Mouse (Mus musculus) spleen, postnatal 4 days (tissue): ENCODE results near the gene Neurl4.
A peak's percentile ranks its signal among the peaks of the same experiment; 100 is the strongest.

Experiments
- DNase-seq, 2 experiments: peaks; one replicate each; pipeline ENCODE4 v3.0.0; 2022; ENCODE audit warnings: low spot score in 2 of 2

The Neurl4 gene

DNA sequence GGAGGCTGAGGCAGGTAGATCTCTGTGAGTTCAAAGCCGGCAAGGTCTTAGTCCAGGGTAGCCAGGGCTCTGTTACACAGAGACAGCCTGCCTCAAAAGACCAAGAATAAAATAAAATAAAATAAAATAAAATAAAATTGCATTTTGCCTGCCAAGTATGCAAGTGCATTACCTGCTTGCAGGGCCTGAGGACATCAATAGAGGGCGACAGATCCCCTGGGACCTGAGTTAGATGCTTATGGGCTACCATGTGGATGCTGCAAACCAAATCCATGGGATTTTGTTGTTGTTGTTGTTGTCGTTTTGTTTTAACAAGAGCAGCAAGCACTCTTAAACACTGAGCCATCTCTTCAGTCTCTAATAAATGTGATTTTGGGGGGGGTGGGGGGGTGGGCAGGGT lies 31.4 kb downstream of the Neurl4 start:
- peak; percentile 30 to 66 for DNase-seq

GRCm38 (mm10) chr11:69933066-69933465 lies 32.2 kb downstream of the Neurl4 start:
- DNase-seq: no peak

DNA sequence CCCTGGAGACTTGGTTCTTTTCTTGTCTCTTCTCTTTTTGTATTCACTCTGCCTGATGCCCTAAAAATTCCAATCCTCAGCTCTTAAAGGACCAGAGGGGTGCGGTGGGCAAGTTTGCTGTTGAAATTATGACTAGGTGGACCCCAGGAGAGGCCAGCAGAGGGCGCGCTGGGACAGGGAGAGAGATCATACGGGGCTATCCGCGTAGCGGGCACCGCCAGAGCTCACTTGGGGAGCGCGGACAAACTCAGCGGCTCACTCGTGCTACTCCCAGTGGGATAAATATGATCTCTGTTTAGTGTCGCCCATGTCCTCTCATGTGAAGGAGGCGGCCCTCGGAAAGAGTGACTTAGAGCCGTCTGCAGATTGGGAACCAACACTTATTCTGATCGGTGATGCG lies 33.3 kb downstream of the Neurl4 start:
- peak; percentile 95 to 100 for DNase-seq

DNA sequence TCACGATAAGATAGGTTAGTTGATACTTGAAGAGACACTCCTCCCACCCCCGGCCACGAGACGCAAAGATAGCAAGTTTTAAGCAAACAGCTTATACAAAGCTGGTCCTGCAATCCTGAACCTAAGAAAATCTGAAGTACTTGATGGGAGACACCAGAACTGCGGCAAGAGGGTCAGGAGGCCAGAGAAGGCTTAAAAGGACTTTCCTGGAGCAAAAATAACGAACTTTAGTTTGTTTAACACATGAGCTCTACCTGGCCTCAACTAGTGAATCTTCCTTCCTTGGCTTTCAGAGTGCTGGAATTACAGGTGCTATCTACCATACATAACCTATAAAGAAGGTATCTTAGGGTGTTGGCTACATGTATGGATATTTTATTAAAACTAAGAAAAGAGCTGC lies 33.8 kb downstream of the Neurl4 start:
- peak in 1 of 2 experiments; percentile 13 for DNase-seq

- peak; percentile 84 to 92 for DNase-seq
Observed at GRCm38 (mm10) chr11:69935137-69935879, 34.4 kb downstream of the Neurl4 start, which contains the start of gene Ybx2. TSS of gene Ybx2 (plus strand) at chr11:69935796.

GRCm38 (mm10) chr11:69936156-69936555 lies 35.3 kb downstream of the Neurl4 start:
- DNase-seq: peak; percentile 22 to 70

DNA sequence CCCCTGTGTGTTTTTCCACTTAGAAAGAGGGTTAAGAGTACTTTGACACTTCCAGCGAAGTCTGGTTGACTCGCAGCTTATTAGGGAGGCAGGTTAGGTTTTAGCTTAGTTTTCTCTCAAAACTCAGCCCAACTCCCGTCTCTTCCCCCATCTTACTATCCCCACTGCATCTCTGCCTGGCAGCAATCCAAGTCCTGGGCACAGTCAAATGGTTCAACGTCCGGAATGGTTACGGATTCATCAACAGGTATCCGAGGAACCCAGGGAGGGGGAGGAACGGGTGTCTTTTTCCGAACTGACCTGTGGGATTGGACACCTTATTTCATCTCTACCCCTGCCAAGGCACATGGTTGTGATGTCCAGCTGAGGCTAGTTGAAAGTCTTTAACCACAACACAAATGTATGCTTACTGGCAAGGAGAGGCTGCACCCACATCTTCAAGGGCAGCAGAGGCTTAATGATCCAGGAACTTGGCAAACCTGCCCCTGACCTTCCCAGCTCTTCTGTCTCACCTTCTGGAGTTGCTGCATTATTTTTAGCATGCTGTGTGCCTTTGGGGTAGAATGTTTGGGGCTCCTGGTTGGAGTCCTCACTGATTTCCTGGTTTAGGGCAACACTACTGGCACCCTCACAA lies 36.0 kb downstream of the Neurl4 start:
- DNase-seq: no peak

DNA sequence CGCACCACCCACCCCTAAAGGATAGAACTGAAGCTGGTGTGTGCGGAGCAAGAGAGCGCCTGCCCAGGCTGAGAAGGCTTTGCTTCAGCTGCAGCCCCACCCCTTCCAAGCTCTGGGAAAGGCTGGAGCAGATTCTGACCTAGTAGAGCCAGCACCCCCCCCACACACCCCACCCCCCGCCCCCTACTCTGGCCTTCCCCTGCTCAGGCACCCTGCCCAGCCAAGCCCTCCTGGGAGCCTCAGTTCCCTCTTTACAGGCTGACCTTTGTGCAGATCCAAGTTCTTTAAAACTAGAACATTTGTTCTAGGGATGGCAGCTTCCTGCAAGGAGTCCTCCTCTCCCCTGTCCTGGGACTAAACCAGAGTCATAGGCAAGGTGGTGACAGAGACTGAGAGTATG lies 36.5 kb downstream of the Neurl4 start:
- DNase-seq: no peak

DNA sequence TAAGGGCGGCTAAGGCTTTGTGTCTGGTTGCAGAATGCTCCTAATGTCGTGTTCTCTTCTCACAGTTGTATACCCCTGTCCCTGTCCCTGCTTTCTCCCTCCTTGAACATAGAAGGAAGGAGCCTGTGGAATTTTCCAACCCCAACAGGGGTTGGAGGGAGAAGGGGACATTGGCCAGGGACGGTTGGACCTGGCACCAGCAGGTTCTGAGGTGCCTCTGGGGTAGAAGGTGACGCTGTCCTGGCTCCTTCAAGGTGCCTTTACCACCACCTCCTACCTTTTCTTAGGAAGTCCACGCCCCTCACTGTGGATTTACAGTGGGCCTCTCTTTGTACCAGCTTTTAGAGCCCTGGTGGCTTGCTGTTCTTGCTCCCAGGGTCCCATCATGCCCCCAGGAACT lies 37.0 kb downstream of the Neurl4 start:
- no peak for DNase-seq

GRCm38 (mm10) chr11:69938401-69938979 lies 37.6 kb downstream of the Neurl4 start:
- peak in 1 of 2 experiments; percentile 61 for DNase-seq

GRCm38 (mm10) chr11:69939181-69939580 lies 38.3 kb downstream of the Neurl4 start:
- DNase-seq: no peak

GRCm38 (mm10) chr11:69939731-69940130 lies 38.9 kb downstream of the Neurl4 start:
- peak; percentile 13 to 64 for DNase-seq

DNA sequence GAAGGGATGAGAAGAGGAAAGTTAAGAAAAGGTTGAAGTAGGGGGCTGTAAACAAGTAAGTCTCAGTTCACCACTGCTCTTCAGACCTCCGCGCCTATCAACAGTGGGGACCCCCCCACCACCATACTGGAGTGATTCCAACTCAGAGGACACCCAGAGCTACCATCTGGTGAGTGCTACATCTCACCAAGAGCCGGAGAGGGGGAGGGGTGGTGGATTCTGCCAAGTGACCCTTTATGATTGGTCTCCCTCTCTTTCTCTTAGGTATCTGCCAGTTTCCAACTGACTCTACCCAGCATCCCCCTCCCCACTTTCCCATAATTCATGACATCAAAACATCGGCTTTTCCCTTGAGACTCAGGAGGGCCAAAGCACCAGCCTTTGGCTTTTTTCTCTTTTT lies 40.1 kb downstream of the Neurl4 start:
- DNase-seq: peak in 1 of 2 experiments; percentile 65

DNA sequence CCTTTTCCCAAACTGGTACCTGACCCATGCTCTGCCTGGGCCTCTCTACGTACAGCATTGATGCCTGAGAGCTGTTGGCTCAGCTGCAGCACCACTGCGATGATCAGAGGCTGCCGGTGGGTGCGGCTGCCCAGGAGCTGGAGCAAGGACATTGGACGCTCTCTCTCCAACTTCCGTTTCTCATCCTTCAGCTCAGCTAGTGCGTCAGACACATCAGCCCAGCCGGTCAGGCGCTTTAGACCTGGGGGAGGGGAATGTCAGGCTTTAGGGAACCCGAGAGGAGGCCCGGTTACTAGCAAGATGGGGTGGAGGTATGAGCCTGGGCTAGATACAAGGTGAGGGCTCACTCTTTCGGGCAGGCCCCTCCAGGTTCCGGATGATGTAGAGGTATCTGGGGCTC lies 44.3 kb downstream of the Neurl4 start:
- DNase-seq: no peak

DNA sequence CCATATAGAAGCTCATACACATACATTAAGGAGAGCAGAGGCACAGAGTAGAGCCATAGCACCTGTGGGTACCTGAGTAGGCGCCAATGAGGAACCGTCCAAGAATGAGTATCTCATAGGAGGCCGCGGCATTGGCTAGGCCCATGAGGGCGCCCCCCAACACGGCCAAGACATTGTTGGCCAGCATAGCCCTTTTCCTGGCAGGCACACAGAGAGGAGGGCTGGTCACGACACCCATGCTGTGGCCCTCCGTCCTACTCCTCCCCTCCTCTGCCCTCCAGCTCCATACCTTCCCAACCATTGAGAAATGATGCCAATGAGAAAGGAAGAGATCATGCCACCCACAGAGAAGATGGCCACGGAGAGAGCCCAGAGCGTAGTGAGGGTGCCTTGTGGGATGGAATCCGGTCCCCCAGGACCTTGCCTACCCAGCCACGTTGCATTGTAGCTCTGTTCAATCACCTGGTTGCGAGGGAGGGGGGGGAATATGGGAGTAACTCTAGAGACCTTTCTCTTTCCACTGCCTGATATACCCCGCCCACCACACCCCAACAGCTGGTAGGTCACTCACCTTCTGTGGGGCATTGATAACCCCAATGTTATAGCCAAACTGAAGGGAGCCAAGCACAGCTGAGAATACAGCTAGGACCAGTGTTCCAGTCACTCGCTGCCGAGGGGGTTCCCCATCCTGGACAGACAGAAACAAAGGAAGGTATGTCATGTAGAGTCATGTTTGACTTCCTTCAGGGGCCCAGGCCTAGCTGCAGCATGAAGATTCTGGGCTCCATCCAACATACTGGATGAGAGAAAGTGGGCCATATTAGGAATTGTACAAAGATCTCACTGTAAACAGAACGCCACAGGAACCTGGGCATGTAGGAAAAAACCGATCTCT lies 45.4 kb downstream of the Neurl4 start:
- DNase-seq: peak; percentile 62 to 78

GRCm38 (mm10) chr11:69947337-69948065 lies 46.6 kb downstream of the Neurl4 start:
- peak; percentile 69 to 83 for DNase-seq

- DNase-seq: peak; percentile 97 to 98
Observed at GRCm38 (mm10) chr11:69948066-69948762, 47.3 kb downstream of the Neurl4 start, which contains the start of gene Slc2a4. TSS of gene Slc2a4 (minus strand) at chr11:69948188.

DNA sequence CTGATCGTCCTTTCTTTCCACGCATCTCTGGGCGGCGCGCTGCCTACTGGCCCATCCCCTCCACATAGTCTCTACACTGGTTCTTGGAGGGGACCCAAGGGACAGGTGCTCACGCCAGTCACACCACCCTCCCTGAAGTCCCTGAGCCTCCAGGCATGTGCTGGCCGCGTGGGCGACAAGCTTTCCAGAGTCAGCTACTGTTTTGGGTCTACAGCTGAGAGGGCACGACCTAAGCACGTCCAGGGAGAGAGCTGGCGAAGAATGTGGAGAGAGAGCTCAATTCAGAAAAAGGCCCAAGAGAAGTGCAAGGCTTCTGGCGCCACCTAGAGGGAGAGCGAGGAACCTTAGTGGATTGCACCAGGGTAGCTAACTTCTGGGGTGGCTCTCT lies 47.9 kb downstream of the Neurl4 start:
- peak; percentile 91 to 97 for DNase-seq

GRCm38 (mm10) chr11:69950807-69951459 lies 50.1 kb downstream of the Neurl4 start:
- DNase-seq: peak in 1 of 2 experiments; percentile 80

DNA sequence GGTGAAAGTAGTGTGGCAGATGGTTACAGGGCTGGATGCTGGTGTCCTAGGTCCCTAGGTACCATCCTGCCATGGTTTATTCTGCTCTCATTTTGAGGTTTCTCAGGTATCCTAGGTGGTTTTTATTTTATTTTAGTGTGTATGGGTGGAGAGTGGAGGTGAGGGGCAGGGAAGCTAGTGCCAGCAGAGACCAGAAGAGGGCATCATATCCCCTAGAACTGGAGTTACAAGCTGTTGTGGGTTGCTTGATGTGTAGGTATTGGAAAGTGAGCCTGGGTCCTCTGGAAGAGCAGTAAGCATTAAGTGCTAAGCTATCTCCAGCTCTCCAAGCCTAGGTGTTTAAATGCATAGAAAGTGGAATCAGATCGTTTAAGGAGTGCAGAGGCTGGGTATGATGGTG lies 51.4 kb downstream of the Neurl4 start:
- no peak for DNase-seq
